Mouse (Mus musculus) gastrocnemius, postnatal 36 days (tissue): ENCODE data around the gene Cast. TPM values are rescaled to one million over a fixed set of nuclear protein-coding genes. Genes with fewer than 3 reads are reported as not detected.

Experiments
- DNase-seq, 2 experiments: peaks; one replicate each; pipeline ENCODE4 v3.0.0; 2022
- intact Hi-C: fragments of 180-260 bp; cut with DNase I; formaldehyde crosslinking; loops from one replicate; pipeline ENCODE4 v1.15.1; 2025
- long read RNA-seq, 2 experiments: library from polyadenylated mRNA; stranded (forward); transcript quantifications; one replicate each; pipeline ENCODE4 v2.0.0; 2021
- total RNA-seq, 2 experiments: library from RNA; stranded (reverse); gene quantifications; 2 replicates each; pipeline ENCODE4 v1.2.3; 2021

The Cast gene
- total RNA-seq = 10 to 100 TPM; 85.2 to 87.1 TPM
- long read RNA-seq, experiment 1, full-length matches to known transcripts = 19 of 43 reads
- long read RNA-seq, experiment 1, partial matches to known transcripts = 10 of 43 reads
- long read RNA-seq, experiment 1, other reads (novel, unspliced or antisense) = 14 of 43 reads
- long read RNA-seq, experiment 2, full-length matches to known transcripts = 33 of 63 reads
- long read RNA-seq, experiment 2, partial matches to known transcripts = 6 of 63 reads
- long read RNA-seq, experiment 2, other reads (novel, unspliced or antisense) = 24 of 63 reads

- DNase-seq = peak; percentile 54
- intact Hi-C loops = loop anchor here (5.0 kb wide), 1 partner anchor 171 kb away; the partner anchor contains the start of gene Erap1
These were observed at the start of gene Cast for GRCm38 (mm10) chr13:74808152-74808929. TSS of gene Cast (minus strand) at chr13:74808810.

- intact Hi-C loops = loop anchor here (2.0 to 5.0 kb wide), 2 partner anchors 216 to 1028 kb away; partner anchors contain the start of gene Erap1
- DNase-seq = peak; percentile 16 to 36
These were observed 45.9 kb upstream of the Cast start for GRCm38 (mm10) chr13:74854338-74855047.

- intact Hi-C loops = no loop called here
These were observed 42.2 kb upstream of the Cast start for GRCm38 (mm10) chr13:74850823-74851222.

GRCm38 (mm10) chr13:74845886-74846285 is 37.3 kb upstream of the Cast start:
- no peak for DNase-seq
- intact Hi-C loops = no loop called here

More at GRCm38 (mm10) chr13:74850823-74851222, 42.2 kb upstream of the Cast start:
- DNase-seq = no peak

GRCm38 (mm10) chr13:74834543-74834942 is 25.9 kb upstream of the Cast start:
- no peak for DNase-seq
- intact Hi-C loops = no loop called here

GRCm38 (mm10) chr13:74822095-74822494 is 13.5 kb upstream of the Cast start:
- intact Hi-C loops = no loop called here
- no peak for DNase-seq

- DNase-seq = no peak
- intact Hi-C loops = no loop called here
These were observed 7.1 kb upstream of the Cast start for GRCm38 (mm10) chr13:74815753-74816152.

- intact Hi-C loops = loop anchor here (5.0 kb wide), 1 partner anchor 170 kb away; the partner anchor contains the start of gene Erap1
- peak; percentile 70 to 74 for DNase-seq
These were observed 1.0 kb downstream of the Cast start for GRCm38 (mm10) chr13:74807446-74808151.

GRCm38 (mm10) chr13:74806934-74807333 is 1.7 kb downstream of the Cast start:
- DNase-seq = no peak
- intact Hi-C loops = loop anchor here (5.0 kb wide), 1 partner anchor 170 kb away; the partner anchor contains the start of gene Erap1

- intact Hi-C loops = no loop called here
- DNase-seq = no peak
These were observed 14.2 kb downstream of the Cast start for GRCm38 (mm10) chr13:74794435-74794834.

GRCm38 (mm10) chr13:74787681-74788080 is 20.9 kb downstream of the Cast start:
- intact Hi-C loops = no loop called here
- DNase-seq = no peak

- no peak for DNase-seq
- intact Hi-C loops = no loop called here
These were observed 36.5 kb downstream of the Cast start for GRCm38 (mm10) chr13:74772151-74772550.

GRCm38 (mm10) chr13:74770480-74770879 is 38.1 kb downstream of the Cast start:
- peak; percentile 85 to 88 for DNase-seq
- intact Hi-C loops = no loop called here

GRCm38 (mm10) chr13:74769871-74770270 is 38.7 kb downstream of the Cast start:
- intact Hi-C loops = no loop called here
- DNase-seq = no peak

GRCm38 (mm10) chr13:74767186-74767585 is 41.4 kb downstream of the Cast start:
- intact Hi-C loops = no loop called here
- no peak for DNase-seq

GRCm38 (mm10) chr13:74762741-74763140 is 45.9 kb downstream of the Cast start:
- DNase-seq = no peak
- intact Hi-C loops = no loop called here

GRCm38 (mm10) chr13:74759152-74759551 is 49.5 kb downstream of the Cast start:
- no peak for DNase-seq

GRCm38 (mm10) chr13:74743219-74743618 is 65.4 kb downstream of the Cast start:
- intact Hi-C loops = no loop called here
- DNase-seq = no peak

More at GRCm38 (mm10) chr13:74759152-74759551, 49.5 kb downstream of the Cast start:
- intact Hi-C loops = no loop called here

- intact Hi-C loops = loop anchor here (10.0 kb wide), 1 partner anchor 1398 kb away; no protein-coding TSS in a partner anchor
- DNase-seq = no peak
These were observed 72.2 kb downstream of the Cast start for GRCm38 (mm10) chr13:74736396-74736795.

- intact Hi-C loops = loop anchor here (10.0 kb wide), 1 partner anchor 1399 kb away; no protein-coding TSS in a partner anchor
These were observed 72.8 kb downstream of the Cast start for GRCm38 (mm10) chr13:74735834-74736233.

More at GRCm38 (mm10) chr13:74735834-74736233, 72.8 kb downstream of the Cast start:
- no peak for DNase-seq
